Mouse (Mus musculus) heart, postnatal 0 days (tissue): ENCODE results near the gene Cyp4a31. TPM values are rescaled to one million over a fixed set of nuclear protein-coding genes. Genes with fewer than 3 reads are reported as not detected.
"Not testable (repeated sequence)": the region's sequence is repeated elsewhere in the genome, so short reads cannot be mapped to it uniquely, and the experiment has no call there.

Experiments used
- ATAC-seq: fragments of 200-750 bp; cut with Nextera tagmentation; 2 replicates; pipeline ENCODE4 v1.8.0; 2017; ENCODE audit warnings: low read depth, moderate number of reproducible peaks, moderate library complexity; ENCODE audit not compliant: insufficient read depth
- DNase-seq: peaks from one replicate; pipeline ENCODE4 v3.0.0-alpha.2; 2016; ENCODE audit warnings: low spot score
- H3K27ac ChIP-seq: fragments of 300-500 bp; sonication (generic); 2 replicates; pipeline ENCODE4 v1.5.1; 2014; ENCODE audit warnings: low read depth, mild to moderate bottlenecking
- H3K27me3 ChIP-seq: fragments of 300-500 bp; sonication (generic); 2 replicates; pipeline ENCODE4 v1.6.1; 2014; ENCODE audit warnings: low read length, mixed read lengths; ENCODE audit not compliant: control insufficient read depth, insufficient read depth
- H3K36me3 ChIP-seq: fragments of 300-500 bp; sonication (generic); replicated peaks from 2 replicates; pipeline ENCODE4 v1.6.1; 2014; ENCODE audit warnings: low read length, mixed read lengths; ENCODE audit not compliant: control insufficient read depth, insufficient read depth
- H3K4me1 ChIP-seq: fragments of 300-500 bp; sonication (generic); 2 replicates; pipeline ENCODE4 v1.6.1; 2014; ENCODE audit warnings: antibody characterized with exemption; ENCODE audit not compliant: control insufficient read depth, insufficient read depth
- H3K4me2 ChIP-seq: fragments of 300-500 bp; sonication (generic); 2 replicates; pipeline ENCODE4 v1.6.1; 2014; ENCODE audit warnings: low read depth, mild to moderate bottlenecking, low read length, moderate library complexity
- H3K4me3 ChIP-seq: fragments of 300-500 bp; sonication (generic); 2 replicates; pipeline ENCODE4 v1.5.1; 2014; ENCODE audit warnings: low read depth, low read length
- H3K9ac ChIP-seq: fragments of 300-500 bp; sonication (generic); replicated peaks from 2 replicates; pipeline ENCODE4 v1.6.1; 2014; ENCODE audit warnings: low read depth, low read length, mixed read lengths
- H3K9me3 ChIP-seq: fragments of 300-500 bp; sonication (generic); replicated peaks from 2 replicates; pipeline ENCODE4 v1.6.1; 2016; ENCODE audit warnings: low read length; ENCODE audit not compliant: control insufficient read depth
- CTCF ChIP-seq: IDR thresholded peaks from 2 replicates; pipeline ENCODE4 v1.5.1; 2016; ENCODE audit warnings: antibody characterized with exemption, control low read depth, low read depth
- EP300 ChIP-seq: IDR thresholded peaks from 2 replicates; pipeline ENCODE4 v1.6.1; 2016; ENCODE audit warnings: antibody characterized with exemption, low read depth
- whole genome bisulfite sequencing: fragments of 180-500 bp; shearing (Covaris S2); extraction: QIAGEN DNeasy Blood & Tissue Kit; methylation state at CpG from one replicate; pipeline ENCODE4 v1.1.7; 2014; 5-methylcytosine and 5-hydroxymethylcytosine counted together
- polyA plus RNA-seq: library from polyadenylated mRNA; unstranded; fragments of >200 nt; fragmentation: Nextera tagmentation; extraction: Ambion mirVana; gene quantifications from 2 replicates; pipeline ENCODE4 v1.2.1, GENCODE M21; 2015
- total RNA-seq: library from RNA; depleted of rRNA; stranded (reverse); fragments of >200 nt; gene quantifications from 2 replicates; pipeline ENCODE4 v1.2.3, GENCODE M21; 2014; ENCODE audit warnings: low replicate concordance

The Cyp4a31 gene
- total and polyA plus RNA-seq, 2 experiments from 2014 or later = not detected

GRCm38 (mm10) chr4:115575255-115575654 lies 11.8 kb downstream of the Cyp4a31 start:
- no peak overlapping the region for H3K27ac ChIP-seq
- ATAC-seq = no peak
- H3K4me1 ChIP-seq = no peaks in the 10 kb centered on the region
- no peak for DNase-seq
- WGBS = 66% methylated on average over 3 of the region's 3 CpGs
- no peak overlapping the region for H3K4me3 ChIP-seq
- H3K9ac ChIP-seq = no peak overlapping the region
- no peaks in the 10 kb centered on the region for H3K9me3 ChIP-seq
- H3K36me3 ChIP-seq = no peaks in the 10 kb centered on the region
- H3K27me3 ChIP-seq = no peaks in the 10 kb centered on the region
- TF ChIP-seq CTCF = no peak
- TF ChIP-seq EP300 = no peak
- H3K4me2 ChIP-seq = no peak overlapping the region

GRCm38 (mm10) chr4:115575776-115576175 lies 12.3 kb downstream of the Cyp4a31 start:
- Histone ChIP-seq H3K36me3 (no peaks in the 10 kb centered on the region), H3K9ac (no peak overlapping the region), H3K27me3 (no peaks in the 10 kb centered on the region), H3K4me2 (no peak overlapping the region), H3K27ac (no peak overlapping the region), H3K9me3 (no peaks in the 10 kb centered on the region), H3K4me3 (no peak overlapping the region), H3K4me1 (no peaks in the 10 kb centered on the region)
- TF ChIP-seq EP300 (no peak), CTCF (no peak)
- ATAC-seq (no peak), DNase-seq (no peak)
- WGBS = 67% methylated on average over 2 of the region's 2 CpGs

- Histone ChIP-seq H3K36me3 (no peaks in the 10 kb centered on the region), H3K27ac (no peak overlapping the region), H3K4me3 (no peak overlapping the region), H3K9me3 (no peaks in the 10 kb centered on the region), H3K9ac (no peak overlapping the region), H3K27me3 (no peaks in the 10 kb centered on the region), H3K4me1 (no peaks in the 10 kb centered on the region), H3K4me2 (no peak overlapping the region)
- ATAC-seq (no peak), DNase-seq (no peak)
- TF ChIP-seq EP300 = no peak
- no peak for TF ChIP-seq CTCF
Measured at GRCm38 (mm10) chr4:115583036-115583435, 19.6 kb downstream of the Cyp4a31 start.

GRCm38 (mm10) chr4:115596357-115596756 lies 32.9 kb downstream of the Cyp4a31 start:
- WGBS = 79% methylated on average over 1 of the region's 1 CpGs
- ATAC-seq = no peak
- TF ChIP-seq EP300 = no peak
- TF ChIP-seq CTCF = no peak

GRCm38 (mm10) chr4:115596824-115597336 lies 33.4 kb downstream of the Cyp4a31 start:
- H3K27me3 ChIP-seq = no peaks in the 10 kb centered on the region
- H3K36me3 ChIP-seq = no peaks in the 10 kb centered on the region
- H3K4me3 ChIP-seq = no peak overlapping the region
- H3K9me3 ChIP-seq = no peaks in the 10 kb centered on the region
- 63% methylated on average over 2 of the region's 2 CpGs for WGBS
- H3K9ac ChIP-seq = no peak overlapping the region
- TF ChIP-seq CTCF (no peak), EP300 (no peak)
- no peak overlapping the region for H3K4me2 ChIP-seq
- ATAC-seq (no peak), DNase-seq (no peak)
- no peak overlapping the region for H3K27ac ChIP-seq
- no peaks in the 10 kb centered on the region for H3K4me1 ChIP-seq

More at GRCm38 (mm10) chr4:115596357-115596756, 32.9 kb downstream of the Cyp4a31 start:
- DNase-seq = no peak
- H3K36me3 ChIP-seq = no peaks in the 10 kb centered on the region
- H3K9me3 ChIP-seq = no peaks in the 10 kb centered on the region
- H3K27ac ChIP-seq = no peak overlapping the region
- no peak overlapping the region for H3K4me2 ChIP-seq
- no peaks in the 10 kb centered on the region for H3K27me3 ChIP-seq
- H3K9ac ChIP-seq = no peak overlapping the region
- no peaks in the 10 kb centered on the region for H3K4me1 ChIP-seq
- H3K4me3 ChIP-seq = no peak overlapping the region

GRCm38 (mm10) chr4:115600611-115601010 lies 37.2 kb downstream of the Cyp4a31 start, which contains the start of gene Cyp4a32:
Gene Cyp4a32, plus strand, starts transcription at chr4:115600969.
- not testable (repeated sequence) for H3K9me3 ChIP-seq, H3K4me3 ChIP-seq, H3K27me3 ChIP-seq, ATAC-seq, H3K4me1 ChIP-seq, DNase-seq, H3K27ac ChIP-seq, H3K4me2 ChIP-seq, H3K36me3 ChIP-seq, H3K9ac ChIP-seq
- WGBS = 85% methylated on average over 8 of the region's 8 CpGs
